Mouse (Mus musculus): ENCODE data around the gene Nbr1.
"Not testable (repeated sequence)": the region's sequence is repeated elsewhere in the genome, so short reads cannot be mapped to it uniquely, and the experiment has no call there.

DNA sequence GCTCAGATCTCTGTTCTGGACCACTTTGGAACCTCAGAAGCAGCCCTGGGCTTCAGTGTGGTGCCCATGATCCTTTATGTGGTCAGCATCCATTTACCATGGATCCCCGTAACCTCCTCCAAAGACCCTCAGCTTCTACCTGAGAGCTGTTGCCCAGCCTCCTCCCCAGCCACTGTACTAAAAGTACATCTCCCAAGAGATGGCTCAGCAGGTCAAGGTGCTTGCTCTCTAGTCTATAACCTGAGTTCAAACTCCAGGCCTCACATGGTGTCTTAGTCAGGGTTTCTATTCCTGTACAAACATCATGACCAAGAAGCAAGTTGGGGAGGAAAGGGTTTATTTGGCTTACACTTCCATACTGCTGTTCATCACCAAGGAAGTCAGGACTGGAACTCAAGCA lies 33.1 kb downstream of the Nbr1 start:
- not testable (repeated sequence) for TF ChIP-seq CTCF, EP300 (IDR thresholded peaks at IDR 0.05; ENCODE audit: low read depth)

Measured in heart, postnatal 0 days (tissue).